Mouse (Mus musculus): ENCODE measurements around the gene Abcc1. TPM values are rescaled to one million over a fixed set of nuclear protein-coding genes. Genes with fewer than 3 reads are reported as not detected.
A peak's percentile ranks its signal among the peaks of the same experiment; 100 is the strongest.

The Abcc1 gene
- polyA plus RNA-seq, 1 experiment, result 78.6 TPM

GRCm38 (mm10) chr16:14405636-14406035 is 44.3 kb downstream of the Abcc1 start:
- no peak overlapping the region for H3K27ac ChIP-seq (ENCODE audit: insufficient read depth, low read length)

GRCm38 (mm10) chr16:14409124-14409523 is 47.8 kb downstream of the Abcc1 start:
- Histone ChIP-seq H3K4me3 (ENCODE audit: insufficient read depth, low read length) (no peak overlapping the region), H3K4me1 (ENCODE audit: control insufficient read depth, insufficient read depth, low read length) (no peaks in the 10 kb centered on the region), H3K27ac (ENCODE audit: insufficient read depth, low read length) (no peak overlapping the region)
- no peak for TF ChIP-seq CTCF (IDR thresholded peaks at IDR 0.05; ENCODE audit: borderline replicate concordance, insufficient read depth, low read length)
- no peak for TF ChIP-seq POLR2A (IDR thresholded peaks at IDR 0.05; ENCODE audit: low read depth, low read length)

More at GRCm38 (mm10) chr16:14405636-14406035, 44.3 kb downstream of the Abcc1 start:
- no peaks in the 10 kb centered on the region for H3K4me1 ChIP-seq (ENCODE audit: control insufficient read depth, insufficient read depth, low read length)
- no peak overlapping the region for H3K4me3 ChIP-seq (ENCODE audit: insufficient read depth, low read length)
- TF ChIP-seq CTCF (IDR thresholded peaks at IDR 0.05; ENCODE audit: borderline replicate concordance, insufficient read depth, low read length), result no peak
- no peak for TF ChIP-seq POLR2A (IDR thresholded peaks at IDR 0.05; ENCODE audit: low read depth, low read length)

GRCm38 (mm10) chr16:14409776-14410175 is 48.4 kb downstream of the Abcc1 start:
- TF ChIP-seq POLR2A (IDR thresholded peaks at IDR 0.05; ENCODE audit: low read depth, low read length) (no peak), CTCF (IDR thresholded peaks at IDR 0.05; ENCODE audit: borderline replicate concordance, insufficient read depth, low read length) (no peak)

GRCm38 (mm10) chr16:14410611-14411010 is 49.3 kb downstream of the Abcc1 start:
- TF ChIP-seq POLR2A (IDR thresholded peaks at IDR 0.05; ENCODE audit: low read depth, low read length) (no peak), CTCF (IDR thresholded peaks at IDR 0.05; ENCODE audit: borderline replicate concordance, insufficient read depth, low read length) (no peak)
- H3K27ac ChIP-seq (ENCODE audit: insufficient read depth, low read length), result no peak overlapping the region
- no peak overlapping the region for H3K4me3 ChIP-seq (ENCODE audit: insufficient read depth, low read length)
- H3K4me1 ChIP-seq (ENCODE audit: control insufficient read depth, insufficient read depth, low read length), result no peaks in the 10 kb centered on the region

More at GRCm38 (mm10) chr16:14409776-14410175, 48.4 kb downstream of the Abcc1 start:
- Histone ChIP-seq H3K4me1 (ENCODE audit: control insufficient read depth, insufficient read depth, low read length) (no peaks in the 10 kb centered on the region), H3K27ac (ENCODE audit: insufficient read depth, low read length) (no peak overlapping the region), H3K4me3 (ENCODE audit: insufficient read depth, low read length) (no peak overlapping the region)

GRCm38 (mm10) chr16:14411156-14411555 is 49.8 kb downstream of the Abcc1 start:
- H3K27ac ChIP-seq (ENCODE audit: insufficient read depth, low read length), result no peak overlapping the region
- no peak for TF ChIP-seq POLR2A (IDR thresholded peaks at IDR 0.05; ENCODE audit: low read depth, low read length)
- no peak for TF ChIP-seq CTCF (IDR thresholded peaks at IDR 0.05; ENCODE audit: borderline replicate concordance, insufficient read depth, low read length)

GRCm38 (mm10) chr16:14412551-14412950 is 51.2 kb downstream of the Abcc1 start:
- H3K27ac ChIP-seq (ENCODE audit: insufficient read depth, low read length), result no peak overlapping the region
- TF ChIP-seq POLR2A (IDR thresholded peaks at IDR 0.05; ENCODE audit: low read depth, low read length), result no peak
- no peak for TF ChIP-seq CTCF (IDR thresholded peaks at IDR 0.05; ENCODE audit: borderline replicate concordance, insufficient read depth, low read length)

More at GRCm38 (mm10) chr16:14411156-14411555, 49.8 kb downstream of the Abcc1 start:
- Histone ChIP-seq H3K4me1 (ENCODE audit: control insufficient read depth, insufficient read depth, low read length) (no peaks in the 10 kb centered on the region), H3K4me3 (ENCODE audit: insufficient read depth, low read length) (no peak overlapping the region)

GRCm38 (mm10) chr16:14415206-14415605 is 53.8 kb downstream of the Abcc1 start:
- TF ChIP-seq POLR2A (IDR thresholded peaks at IDR 0.05; ENCODE audit: low read depth, low read length) (no peak), CTCF (IDR thresholded peaks at IDR 0.05; ENCODE audit: borderline replicate concordance, insufficient read depth, low read length) (no peak)

More at GRCm38 (mm10) chr16:14412551-14412950, 51.2 kb downstream of the Abcc1 start:
- H3K4me1 ChIP-seq (ENCODE audit: control insufficient read depth, insufficient read depth, low read length), result no peaks in the 10 kb centered on the region
- H3K4me3 ChIP-seq (ENCODE audit: insufficient read depth, low read length), result no peak overlapping the region

GRCm38 (mm10) chr16:14416957-14417618 is 55.7 kb downstream of the Abcc1 start:
- Histone ChIP-seq H3K4me1 (ENCODE audit: control insufficient read depth, insufficient read depth, low read length) (no peaks in the 10 kb centered on the region), H3K4me3 (ENCODE audit: insufficient read depth, low read length) (no peak overlapping the region), H3K27ac (ENCODE audit: insufficient read depth, low read length) (peak overlapping the region; percentile 31; the same call in 1 of the 2 replicates)
- no peak for TF ChIP-seq POLR2A (IDR thresholded peaks at IDR 0.05; ENCODE audit: low read depth, low read length)
- no peak for TF ChIP-seq CTCF (IDR thresholded peaks at IDR 0.05; ENCODE audit: borderline replicate concordance, insufficient read depth, low read length)

More at GRCm38 (mm10) chr16:14415206-14415605, 53.8 kb downstream of the Abcc1 start:
- no peaks in the 10 kb centered on the region for H3K4me1 ChIP-seq (ENCODE audit: control insufficient read depth, insufficient read depth, low read length)
- no peak overlapping the region for H3K4me3 ChIP-seq (ENCODE audit: insufficient read depth, low read length)
- H3K27ac ChIP-seq (ENCODE audit: insufficient read depth, low read length), result no peak overlapping the region

GRCm38 (mm10) chr16:14420496-14421132 is 59.3 kb downstream of the Abcc1 start:
- no peak overlapping the region for H3K27ac ChIP-seq (ENCODE audit: insufficient read depth, low read length)

GRCm38 (mm10) chr16:14422081-14422480 is 60.7 kb downstream of the Abcc1 start:
- H3K4me3 ChIP-seq (ENCODE audit: insufficient read depth, low read length), result no peak overlapping the region
- H3K27ac ChIP-seq (ENCODE audit: insufficient read depth, low read length), result no peak overlapping the region
- no peak for TF ChIP-seq CTCF (IDR thresholded peaks at IDR 0.05; ENCODE audit: borderline replicate concordance, insufficient read depth, low read length)
- no peak for TF ChIP-seq POLR2A (IDR thresholded peaks at IDR 0.05; ENCODE audit: low read depth, low read length)
- no peaks in the 10 kb centered on the region for H3K4me1 ChIP-seq (ENCODE audit: control insufficient read depth, insufficient read depth, low read length)

More at GRCm38 (mm10) chr16:14420496-14421132, 59.3 kb downstream of the Abcc1 start:
- H3K4me3 ChIP-seq (ENCODE audit: insufficient read depth, low read length), result no peak overlapping the region
- TF ChIP-seq POLR2A (IDR thresholded peaks at IDR 0.05; ENCODE audit: low read depth, low read length), result no peak
- TF ChIP-seq CTCF (IDR thresholded peaks at IDR 0.05; ENCODE audit: borderline replicate concordance, insufficient read depth, low read length), result no peak
- no peaks in the 10 kb centered on the region for H3K4me1 ChIP-seq (ENCODE audit: control insufficient read depth, insufficient read depth, low read length)
